Mouse (Mus musculus) erythroblast, embryonic 14.5 days (primary cell): Measurements from ENCODE around the gene Elf2. TPM values are rescaled to one million over a fixed set of nuclear protein-coding genes. Genes with fewer than 3 reads are reported as not detected.

Experiments
- H3K27me3 ChIP-seq: 2 replicates; pipeline ENCODE4 v1.6.1; 2012; ENCODE audit warnings: inconsistent platforms; ENCODE audit not compliant: control insufficient read depth
- H3K36me3 ChIP-seq: 2 replicates; pipeline ENCODE4 v1.6.1; 2012; ENCODE audit warnings: mild to moderate bottlenecking, inconsistent platforms; ENCODE audit not compliant: control insufficient read depth
- H3K4me1 ChIP-seq: 2 replicates; pipeline ENCODE4 v1.6.1; 2012; ENCODE audit warnings: inconsistent platforms; ENCODE audit not compliant: control insufficient read depth
- H3K4me3 ChIP-seq: replicated peaks from 2 replicates; pipeline ENCODE3; 2012; ENCODE audit warnings: moderate library complexity, mild to moderate bottlenecking, inconsistent platforms
- H3K9me3 ChIP-seq: 2 replicates; pipeline ENCODE4 v1.6.1; 2012; ENCODE audit warnings: low read length, inconsistent platforms, mixed read lengths; ENCODE audit not compliant: control insufficient read depth
- GATA1 ChIP-seq: IDR thresholded peaks from 2 replicates; pipeline ENCODE4 v1.6.1; 2012; ENCODE audit warnings: low read length, inconsistent platforms, mixed read lengths
- TAL1 ChIP-seq: IDR thresholded peaks from 3 replicates; pipeline ENCODE4 v1.6.1; 2012; ENCODE audit warnings: low read length, inconsistent platforms, mixed read lengths
- polyA plus RNA-seq: library from polyadenylated mRNA; stranded (reverse); fragments of >175 nt; gene quantifications from 2 replicates; pipeline ENCODE4 v1.2.3, GENCODE M21; 2012

The Elf2 gene
- polyA plus RNA-seq, 1 experiment = 1.4 TPM

DNA sequence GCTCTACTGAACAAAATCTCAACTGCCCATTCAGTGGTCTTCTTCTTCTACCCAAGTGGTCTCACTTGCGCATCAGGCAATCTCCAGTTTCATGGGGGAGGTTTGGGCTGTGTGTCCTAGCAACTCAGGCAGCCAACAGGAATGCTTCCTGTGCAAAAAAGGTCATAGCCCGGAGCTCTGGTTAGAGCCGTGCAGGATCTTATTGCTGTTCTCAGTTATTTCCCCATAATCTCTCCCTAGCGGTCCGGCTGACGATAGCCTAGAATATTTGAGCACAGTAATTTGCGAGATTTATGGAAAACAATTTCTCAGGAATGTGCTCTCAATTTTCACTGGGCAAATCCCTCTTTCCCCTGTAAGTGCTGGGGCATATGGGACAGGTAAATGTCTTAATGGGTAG lies 133.9 kb downstream of the Elf2 start:
- Histone ChIP-seq H3K36me3 (no peaks in the 10 kb centered on the region), H3K4me1 (no peaks in the 10 kb centered on the region; the same call in 1 of the 2 replicates), H3K4me3 (no peak overlapping the region), H3K27me3 (no peaks in the 10 kb centered on the region), H3K9me3 (peaks cover 5% of the 10 kb centered on the region)
- TF ChIP-seq GATA1 = no peak

DNA sequence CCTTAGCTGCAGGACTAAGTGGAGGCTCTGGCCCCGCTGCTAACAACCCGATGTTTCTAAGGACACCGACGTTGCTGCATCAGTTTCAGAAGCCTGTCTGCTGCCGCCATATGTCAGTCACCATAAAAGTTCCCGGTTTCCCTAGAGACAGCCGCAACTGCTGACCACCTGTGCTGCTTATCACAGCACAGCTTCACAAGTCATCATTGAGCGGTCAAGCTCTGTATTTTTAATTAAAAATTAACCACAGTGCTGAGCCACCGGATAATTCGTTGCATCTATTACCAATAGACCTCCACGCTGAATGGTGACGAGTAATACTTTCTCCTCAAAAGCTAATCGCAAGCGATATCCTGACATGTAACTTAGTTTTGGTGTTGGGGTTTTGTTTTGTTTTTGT lies 135.6 kb downstream of the Elf2 start:
- Histone ChIP-seq H3K27me3 (no peaks in the 10 kb centered on the region; the same call in 1 of the 2 replicates), H3K4me1 (no peaks in the 10 kb centered on the region; the same call in 1 of the 2 replicates), H3K4me3 (no peak overlapping the region), H3K9me3 (peaks cover 10% of the 10 kb centered on the region), H3K36me3 (no peaks in the 10 kb centered on the region)
- TF ChIP-seq TAL1 (no peak), GATA1 (no peak)

DNA sequence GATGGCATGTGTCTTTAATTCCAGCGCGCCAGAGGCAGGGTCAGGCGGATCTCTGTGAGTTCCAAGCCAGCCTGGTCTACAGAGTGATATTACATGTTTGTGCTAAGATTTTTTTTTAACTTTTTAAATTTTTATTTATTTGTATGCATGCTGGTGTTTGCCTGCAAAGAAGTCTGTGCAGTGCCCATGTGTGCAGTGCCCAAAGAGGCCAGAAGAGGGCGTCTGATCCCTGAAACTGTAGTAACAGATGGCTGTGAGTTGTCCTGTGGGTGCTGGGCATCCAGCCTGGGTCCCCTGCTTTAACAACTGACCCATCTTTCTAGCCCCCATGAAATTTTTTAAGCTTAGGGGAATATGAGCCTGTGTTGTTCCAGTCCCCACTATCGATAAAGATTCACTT lies 136.0 kb downstream of the Elf2 start:
- Histone ChIP-seq H3K4me3 (no peak overlapping the region), H3K27me3 (no peaks in the 10 kb centered on the region; the same call in 1 of the 2 replicates), H3K36me3 (no peaks in the 10 kb centered on the region), H3K4me1 (no peaks in the 10 kb centered on the region), H3K9me3 (peaks cover 11% of the 10 kb centered on the region)
- TF ChIP-seq TAL1 = no peak
- no peak for TF ChIP-seq GATA1

DNA sequence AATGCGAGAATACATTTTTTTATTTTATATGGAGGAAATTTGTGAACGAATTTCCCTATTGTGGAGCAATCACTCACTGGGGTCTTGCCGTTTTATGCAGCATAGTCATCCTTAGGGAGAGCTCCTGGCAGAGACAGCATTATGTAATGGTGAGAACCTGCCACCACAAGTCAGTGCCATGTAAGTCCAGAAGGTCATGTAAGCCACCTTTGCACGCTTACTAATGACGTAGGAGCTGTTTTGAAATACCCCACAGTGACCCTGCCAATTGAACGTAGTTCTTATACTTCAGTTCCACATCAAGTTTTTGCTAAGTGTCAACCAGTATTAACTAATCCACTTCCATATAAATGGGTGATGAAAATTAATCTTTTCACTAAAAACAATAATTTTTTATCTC lies 136.6 kb downstream of the Elf2 start:
- Histone ChIP-seq H3K4me1 (no peaks in the 10 kb centered on the region), H3K36me3 (no peaks in the 10 kb centered on the region), H3K9me3 (peaks cover 11% of the 10 kb centered on the region), H3K27me3 (peaks cover 3% of the 10 kb centered on the region), H3K4me3 (no peak overlapping the region)
- TF ChIP-seq TAL1 (no peak), GATA1 (no peak)

Other genes starting within 250 kb of the Elf2 start
- gene Noct, start 116.2 kb downstream of the Elf2 start, polyA plus RNA-seq = 4.8 and 6.1 TPM in 2 replicates
- gene Mgarp, start 56.1 kb upstream of the Elf2 start, polyA plus RNA-seq = 0.08 TPM in 2 replicates
- 4.2 and 5.7 TPM in 2 replicates for gene Ndufc1, start 68.3 kb upstream of the Elf2 start, polyA plus RNA-seq
- gene Naa15, start 74.5 kb upstream of the Elf2 start, polyA plus RNA-seq = 1.2 TPM in 2 replicates
- 0.09 and 0.18 TPM in 2 replicates for gene Rab33b, start 143.3 kb upstream of the Elf2 start, polyA plus RNA-seq
- gene Setd7, start 220.2 kb upstream of the Elf2 start, polyA plus RNA-seq = 0.02 and 0.24 TPM in 2 replicates